Comparison of ENCODE assay signal across 13 mouse cellular contexts in genomic region chr4:130267069-130267468, GRCm38 (mm10). TPM values are rescaled to one million over a fixed set of nuclear protein-coding genes. Genes with fewer than 3 reads are reported as not detected.
DNase-seq lines count a peak whose midpoint lies in the region; ATAC-seq and TF ChIP-seq lines count a peak whose summit lies in the region.
"Had no signal": no experiment of that assay in that cellular context is flagged by ENCODE, and none has a peak within 500 bp of the region (broad histone marks: within the 10 kb centered on the region; RNA-seq: fewer than 3 reads in every experiment).

No protein-coding gene starts in this region.

- peaks cover 3 to 26% of the 10 kb centered on the region in 2 experiments; a peak in 2 of 4 replicates for H3K4me1 ChIP-seq in ES-E14 (ENCODE audit: control insufficient read depth in 2 of 2, insufficient read depth in 2 of 2, low read length in 2 of 2, poor library complexity in 1 of 2)
- H3K4me1 ChIP-seq in kidney, postnatal 0 days (replicated peaks; ENCODE audit: insufficient read depth, low read length): peaks cover 3% of the 10 kb centered on the region; the same call in 1 of the 2 replicates
- peaks cover 10% of the 10 kb centered on the region for H3K4me1 ChIP-seq in liver, postnatal 0 days (ENCODE audit: insufficient read depth)
- H3K4me1 ChIP-seq in midbrain, postnatal 0 days (ENCODE audit: insufficient read depth, low read length): no peaks in the 10 kb centered on the region

- WGBS in kidney, postnatal 0 days: 73% methylated on average over 7 of the region's 7 CpGs
- WGBS in liver, postnatal 0 days (ENCODE audit: insufficient replicate concordance): 76% methylated on average over 7 of the region's 7 CpGs
- WGBS in midbrain, postnatal 0 days: 78% methylated on average over 7 of the region's 7 CpGs

- peak overlapping the region; percentile 21 for H3K9ac ChIP-seq in ES-E14 (ENCODE audit: insufficient read depth, low read depth, low read length, poor library complexity, severe bottlenecking)
- H3K9ac ChIP-seq in kidney, postnatal 0 days (ENCODE audit: low read depth, low read length): no peak overlapping the region
- H3K9ac ChIP-seq in liver, postnatal 0 days (replicated peaks): no peak overlapping the region
- no peak overlapping the region for H3K9ac ChIP-seq in midbrain, postnatal 0 days (replicated peaks; ENCODE audit: low read length, poor library complexity, severe bottlenecking)
- H3K9ac ChIP-seq: heart, embryonic 15.5 days had no signal

- in situ Hi-C loops in ES-E14 (cut with MboI; ENCODE audit: low sequenced_read_pairs in 2 of 2, unreplicated experiment in 2 of 2): no loop called here

- peak; percentile 19 for DNase-seq in adrenal gland, postnatal 10 days
- no peak for DNase-seq in adrenal gland, adult (ENCODE audit: inconsistent age in 2 of 2, low spot score in 1 of 2)
- no peak for DNase-seq in ES-E14 (ENCODE audit: low read depth, low spot score)
- DNase-seq in kidney, postnatal 0 days (ENCODE audit: low spot score): no peak
- DNase-seq in liver, postnatal 0 days: peak; percentile 38
- DNase-seq in left cerebral cortex, adult 11 months (ENCODE audit: low spot score): no peak
- DNase-seq in thymus, postnatal 14 days: no peak
- DNase-seq in midbrain, postnatal 0 days (ENCODE audit: low spot score): no peak

- H3K4me2 ChIP-seq in kidney, postnatal 0 days (ENCODE audit: low read length): peak overlapping the region; percentile 21; the same call in 1 of the 2 replicates
- peak overlapping the region; percentile 44 for H3K4me2 ChIP-seq in liver, postnatal 0 days (ENCODE audit: low read depth, low read length)
- no peak overlapping the region for H3K4me2 ChIP-seq in midbrain, postnatal 0 days (ENCODE audit: low read depth, low read length, poor library complexity, severe bottlenecking)
- H3K4me2 ChIP-seq: heart, embryonic 15.5 days had no signal

- no peak for TF ChIP-seq EP300 in liver, postnatal 0 days (IDR thresholded peaks at IDR 0.05; ENCODE audit: low read depth)

- no peaks in the 10 kb centered on the region for H3K36me3 ChIP-seq in ES-E14 (ENCODE audit: control insufficient read depth, insufficient read depth, low read length, poor library complexity, severe bottlenecking)
- H3K36me3 ChIP-seq in kidney, postnatal 0 days (ENCODE audit: insufficient read depth, low read length): no peaks in the 10 kb centered on the region
- H3K36me3 ChIP-seq in liver, postnatal 0 days (replicated peaks; ENCODE audit: insufficient read depth, low read length): no peaks in the 10 kb centered on the region
- no peaks in the 10 kb centered on the region for H3K36me3 ChIP-seq in midbrain, postnatal 0 days (ENCODE audit: insufficient read depth, low read length)
- H3K36me3 ChIP-seq: heart, embryonic 15.5 days had no signal

- peak overlapping the region; percentile 32 to 33; a peak in 1 of 4 replicates for H3K4me3 ChIP-seq in ES-E14 (ENCODE audit: insufficient read depth in 1 of 2, low read depth in 1 of 2, low read length in 2 of 2, poor library complexity in 1 of 2, severe bottlenecking in 1 of 2)
- H3K4me3 ChIP-seq in kidney, postnatal 0 days (replicated peaks; ENCODE audit: low read depth, low read length): no peak overlapping the region
- H3K4me3 ChIP-seq in liver, postnatal 0 days (ENCODE audit: low read depth, low read length): no peak overlapping the region
- no peak overlapping the region for H3K4me3 ChIP-seq in midbrain, postnatal 0 days (ENCODE audit: low read depth, low read length)
- H3K4me3 ChIP-seq: erythroblast, embryonic 14.5 days; heart, embryonic 15.5 days had no signal

- H3K27me3 ChIP-seq in kidney, postnatal 0 days (ENCODE audit: insufficient read depth, low read length): no peaks in the 10 kb centered on the region
- peaks cover 16% of the 10 kb centered on the region; the same call in 1 of the 2 replicates for H3K27me3 ChIP-seq in liver, postnatal 0 days (ENCODE audit: insufficient read depth, low read length)
- H3K27me3 ChIP-seq in midbrain, postnatal 0 days (ENCODE audit: insufficient read depth, low read length): no peaks in the 10 kb centered on the region
- H3K27me3 ChIP-seq: Patski had no signal

- ATAC-seq in kidney, postnatal 0 days (replicated peaks; ENCODE audit: low FRiP score, low read depth): no peak
- peak; percentile 82 for ATAC-seq in liver, postnatal 0 days
- ATAC-seq in midbrain, postnatal 0 days (ENCODE audit: low FRiP score): no peak
- ATAC-seq: Patski had no signal

- H3K27ac ChIP-seq in ES-E14 (ENCODE audit: insufficient read depth, low read depth, low read length, poor library complexity, severe bottlenecking): no peak overlapping the region
- H3K27ac ChIP-seq in kidney, postnatal 0 days: peak overlapping the region; percentile 36; the same call in 1 of the 2 replicates
- peak overlapping the region; percentile 57 for H3K27ac ChIP-seq in liver, postnatal 0 days (ENCODE audit: low read depth)
- no peak overlapping the region for H3K27ac ChIP-seq in midbrain, postnatal 0 days (ENCODE audit: low read depth, low read length)
- H3K27ac ChIP-seq: heart, embryonic 15.5 days had no signal

- no peak for TF ChIP-seq CTCF in kidney, postnatal 0 days (IDR thresholded peaks at IDR 0.05; ENCODE audit: low read depth)
- TF ChIP-seq CTCF in liver, postnatal 0 days (IDR thresholded peaks at IDR 0.05; ENCODE audit: low read depth): no peak
- no peak for TF ChIP-seq CTCF in midbrain, postnatal 0 days (IDR thresholded peaks at IDR 0.05)

- no peaks in the 10 kb centered on the region for H3K9me3 ChIP-seq in ES-E14 (ENCODE audit: control insufficient read depth, insufficient read depth, low read depth, low read length)
- no peaks in the 10 kb centered on the region for H3K9me3 ChIP-seq in kidney, postnatal 0 days (replicated peaks; ENCODE audit: low read length)
- no peaks in the 10 kb centered on the region for H3K9me3 ChIP-seq in liver, postnatal 0 days (ENCODE audit: low read length)
- no peaks in the 10 kb centered on the region for H3K9me3 ChIP-seq in midbrain, postnatal 0 days (ENCODE audit: low read length)
- H3K9me3 ChIP-seq: heart, embryonic 15.5 days had no signal

TF ChIP-seq in ES-E14, 5 proteins besides CTCF, POLR2A, EP300 and RAD21:
- no peak for TF ChIP-seq MAFK (IDR thresholded peaks at IDR 0.05; ENCODE audit: insufficient read depth, low read depth, low read length)
- no peak for TF ChIP-seq CHD2 (IDR thresholded peaks at IDR 0.05; ENCODE audit: low read depth, low read length)
- no peak for TF ChIP-seq ZNF384 (IDR thresholded peaks at IDR 0.05; ENCODE audit: low read depth, low read length)
- TF ChIP-seq ZC3H11A (IDR thresholded peaks at IDR 0.05; ENCODE audit: borderline replicate concordance, low read depth, low read length): no peak
- TF ChIP-seq HCFC1 (IDR thresholded peaks at IDR 0.05; ENCODE audit: borderline replicate concordance, insufficient read depth, low read length): no peak

RNA-seq across cellular contexts. Expression of gene Serinc2, which starts 11.9 kb away (rescaled TPM):
- 1 to 10 TPM; 2.9 to 5.1 TPM for total RNA-seq in adrenal gland, postnatal 10 days (2021)
- total RNA-seq in ES-E14 (2012; rRNA removed): 4.6 and 8.0 TPM in 2 replicates
- polyA plus RNA-seq in kidney, postnatal 0 days (2015; fragmentation: Nextera tagmentation; extraction: Ambion mirVana): 52.6 and 58.0 TPM in 2 replicates
- polyA plus RNA-seq in liver, postnatal 0 days (2015; fragmentation: Nextera tagmentation; extraction: Ambion mirVana): 3.4 and 4.4 TPM in 2 replicates
- total RNA-seq in midbrain, postnatal 0 days (2014; rRNA removed): 12.6 and 13.5 TPM in 2 replicates
- 11.1 and 12.3 TPM in 2 replicates for polyA plus RNA-seq in midbrain, postnatal 0 days (2015; fragmentation: Nextera tagmentation; extraction: Ambion mirVana)
- polyA plus RNA-seq: erythroblast, embryonic 14.5 days had no signal

RNA-seq across cellular contexts. Expression of gene Fabp3, which starts 41.3 kb away (rescaled TPM):
- total RNA-seq in adrenal gland, postnatal 10 days (2021): 100 to 1,000 TPM; 110 to 422 TPM
- 97.5 and 145 TPM in 2 replicates for total RNA-seq in ES-E14 (2012; rRNA removed)
- polyA plus RNA-seq in kidney, postnatal 0 days (2015; fragmentation: Nextera tagmentation; extraction: Ambion mirVana): 542 and 545 TPM in 2 replicates
- 1.3 and 26.0 TPM in 2 replicates for polyA plus RNA-seq in liver, postnatal 0 days (2015; fragmentation: Nextera tagmentation; extraction: Ambion mirVana)
- total RNA-seq in midbrain, postnatal 0 days (2014; rRNA removed): 143 and 179 TPM in 2 replicates
- 394 and 409 TPM in 2 replicates for polyA plus RNA-seq in midbrain, postnatal 0 days (2015; fragmentation: Nextera tagmentation; extraction: Ambion mirVana)
- polyA plus RNA-seq: erythroblast, embryonic 14.5 days had no signal

RNA-seq across cellular contexts. Expression of gene Gm10570, which starts 41.4 kb away (rescaled TPM):
- 1 to 10 TPM in 1 of 2 experiments, not detected in 1; 1.3 TPM for total RNA-seq in adrenal gland, postnatal 10 days (2021)
- total RNA-seq in ES-E14 (2012; rRNA removed): 0.49 TPM in 1 of 2 replicates, not detected in the other
- polyA plus RNA-seq in kidney, postnatal 0 days (2015; fragmentation: Nextera tagmentation; extraction: Ambion mirVana): 0.69 and 1.2 TPM in 2 replicates
- not detected in 2 replicates for polyA plus RNA-seq in liver, postnatal 0 days (2015; fragmentation: Nextera tagmentation; extraction: Ambion mirVana)
- total RNA-seq in midbrain, postnatal 0 days (2014; rRNA removed): 2.1 TPM in 1 of 2 replicates, not detected in the other
- polyA plus RNA-seq in midbrain, postnatal 0 days (2015; fragmentation: Nextera tagmentation; extraction: Ambion mirVana): 1.5 and 1.9 TPM in 2 replicates
- polyA plus RNA-seq: erythroblast, embryonic 14.5 days; Patski; spleen, adult 2 months had no signal

RNA-seq across cellular contexts. Expression of gene Gm853, which starts 44.9 kb away (rescaled TPM):
- not detected for total RNA-seq in adrenal gland, postnatal 10 days (2021)
- total RNA-seq in ES-E14 (2012; rRNA removed): 0.09 and 0.53 TPM in 2 replicates
- 14.3 and 15.9 TPM in 2 replicates for polyA plus RNA-seq in kidney, postnatal 0 days (2015; fragmentation: Nextera tagmentation; extraction: Ambion mirVana)
- not detected in 2 replicates for polyA plus RNA-seq in liver, postnatal 0 days (2015; fragmentation: Nextera tagmentation; extraction: Ambion mirVana)
- 0.49 TPM in 1 of 2 replicates, not detected in the other for total RNA-seq in midbrain, postnatal 0 days (2014; rRNA removed)
- not detected in 2 replicates for polyA plus RNA-seq in midbrain, postnatal 0 days (2015; fragmentation: Nextera tagmentation; extraction: Ambion mirVana)
- total RNA-seq: left cerebral cortex, adult 18-20 months had no signal
- polyA plus RNA-seq: erythroblast, embryonic 14.5 days; heart, embryonic 15.5 days; spleen, adult 2 months had no signal

Comparison
In these comparisons a context has a peak if more than half of its experiments do, and no peak if none do; other contexts are left out.
1. DNase-seq: peak in adrenal gland, postnatal 10 days (single experiment) and liver, postnatal 0 days (single experiment); none in adrenal gland, adult (0 of 2), ES-E14 (single experiment), kidney, postnatal 0 days (single experiment), left cerebral cortex, adult 11 months (single experiment), thymus, postnatal 14 days (single experiment) and midbrain, postnatal 0 days (single experiment).
2. H3K27ac ChIP-seq: peak in kidney, postnatal 0 days (single experiment) and liver, postnatal 0 days (single experiment); none in ES-E14 (single experiment) and midbrain, postnatal 0 days (single experiment).
3. H3K4me3 ChIP-seq: peak in ES-E14 (2 of 2); none in kidney, postnatal 0 days (single experiment), liver, postnatal 0 days (single experiment) and midbrain, postnatal 0 days (single experiment).